Mouse (Mus musculus) gastrocnemius, postnatal 25 days (tissue): Measurements from ENCODE around the gene A4gnt. TPM values are rescaled to one million over a fixed set of nuclear protein-coding genes. Genes with fewer than 3 reads are reported as not detected.

Source experiments
- DNase-seq: peaks from one replicate; pipeline ENCODE4 v3.0.0; 2022
- total RNA-seq, 2 experiments: library from RNA; stranded (reverse); gene quantifications; 1 replicate in 1 of 2; 2 replicates in 1 of 2; pipeline ENCODE4 v1.2.3; 2021

The A4gnt gene
- total RNA-seq, 2 experiments from 2014 or later, result not detected

DNA sequence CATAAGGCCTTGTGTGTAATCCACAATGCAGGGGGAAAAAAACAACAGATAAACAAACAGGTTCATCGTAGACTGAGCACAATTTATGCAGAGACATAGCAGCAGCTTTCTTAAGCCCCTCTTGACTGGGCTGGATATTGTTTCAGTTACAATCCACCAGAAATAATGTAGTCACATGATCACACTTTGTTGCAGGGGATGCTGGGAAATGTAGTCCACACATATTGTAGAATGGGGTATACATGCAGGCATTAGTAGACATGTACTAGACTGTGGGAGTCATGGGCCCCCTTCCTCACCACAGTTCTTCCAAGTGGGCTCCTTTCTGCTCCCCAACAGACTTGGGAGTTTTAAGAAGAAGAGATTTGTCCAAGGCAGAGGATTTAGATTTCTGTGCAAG is 24.5 kb downstream of the A4gnt start:
- DNase-seq, result no peak

- DNase-seq, result no peak
Measured at GRCm38 (mm10) chr9:99637227-99637626, 24.9 kb downstream of the A4gnt start.

DNA sequence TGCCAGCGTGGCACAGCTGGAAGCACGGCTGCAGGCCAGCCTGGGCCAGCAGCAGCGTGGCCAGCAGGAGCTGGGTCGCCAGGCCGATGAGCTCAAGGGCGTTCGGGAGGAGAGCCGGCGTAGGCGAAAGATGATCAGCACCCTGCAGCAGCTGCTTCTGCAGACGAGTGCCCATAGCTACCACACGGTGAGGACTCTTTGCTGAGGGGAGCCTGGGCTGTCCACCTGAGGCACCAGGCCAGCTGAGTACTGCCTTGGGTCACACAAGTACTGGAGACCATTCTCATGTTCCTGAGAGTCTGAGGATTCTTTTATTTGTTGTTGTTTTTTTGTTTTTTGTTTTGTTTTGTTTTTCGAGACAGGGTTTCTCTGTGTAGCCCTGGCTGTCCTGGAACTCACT is 25.4 kb downstream of the A4gnt start:
- peak; percentile 43 for DNase-seq

GRCm38 (mm10) chr9:99639957-99640356 is 27.7 kb downstream of the A4gnt start:
- DNase-seq, result no peak

DNA sequence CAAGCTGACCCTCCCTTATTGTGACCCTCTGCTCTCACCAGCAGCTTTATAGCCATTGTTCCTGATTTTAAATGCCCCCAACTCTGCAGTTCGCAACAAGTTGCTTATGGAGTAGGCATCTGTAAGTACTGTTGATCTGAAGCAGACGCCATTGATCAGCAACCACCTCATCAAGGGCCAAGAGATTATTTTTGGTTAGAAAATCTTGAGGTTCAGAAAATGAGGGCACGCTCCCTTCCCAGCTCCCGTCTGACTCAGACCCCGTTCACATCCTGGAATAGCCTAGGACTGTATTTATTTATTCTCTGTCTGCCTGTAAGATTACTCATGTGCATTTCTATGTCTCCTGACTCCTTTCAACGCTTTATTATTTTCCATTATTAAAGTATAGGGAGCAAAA is 33.1 kb downstream of the A4gnt start:
- DNase-seq, result no peak

DNA sequence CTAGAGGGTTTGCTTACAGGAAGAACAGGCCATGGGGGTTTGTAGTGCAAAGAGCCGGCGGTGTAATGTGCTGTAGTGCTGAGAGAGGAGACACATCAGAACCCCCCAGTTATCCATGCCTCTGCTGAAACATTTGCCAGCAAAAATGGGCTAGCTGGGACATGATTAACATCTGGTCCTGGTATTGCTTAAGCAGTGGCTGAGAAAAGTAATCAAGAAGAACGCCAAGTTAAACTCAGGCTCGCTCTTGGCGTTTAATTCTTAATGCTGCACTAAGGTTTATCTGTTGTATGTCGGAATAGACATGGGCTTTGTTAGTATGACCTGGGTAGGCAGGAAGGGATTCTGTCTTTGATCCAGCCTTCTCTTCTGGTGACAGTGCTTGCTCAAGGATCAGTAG is 33.8 kb downstream of the A4gnt start:
- DNase-seq, result no peak

- no peak for DNase-seq
Measured at GRCm38 (mm10) chr9:99660756-99661155, 48.5 kb downstream of the A4gnt start.

DNA sequence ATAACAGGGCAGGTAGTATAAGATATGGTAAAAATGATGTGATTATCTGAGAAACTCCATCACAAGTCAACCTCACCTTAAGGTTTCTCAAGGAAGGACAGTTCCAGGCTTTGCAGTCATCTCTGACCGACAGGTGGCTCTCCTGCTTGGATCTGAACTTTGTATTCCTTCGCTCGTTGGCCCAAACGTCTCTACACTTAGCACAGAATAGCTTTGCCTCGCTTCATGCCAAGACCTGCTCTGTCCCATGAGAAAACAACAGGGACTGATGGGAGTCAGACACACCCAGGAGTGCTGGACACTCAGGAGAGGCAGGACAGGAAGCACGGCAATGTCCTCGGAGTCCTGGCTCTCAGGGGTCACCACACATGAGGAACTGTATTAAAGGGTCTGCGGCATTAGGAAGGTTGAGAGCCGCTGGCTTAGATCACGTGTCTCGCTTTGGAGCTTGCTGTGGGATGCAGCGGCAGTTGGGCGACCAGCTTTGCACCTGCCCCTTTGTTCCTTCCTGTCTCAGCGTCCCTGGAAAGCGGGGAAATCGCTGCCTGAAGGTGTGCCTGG is 49.4 kb downstream of the A4gnt start:
- no peak for DNase-seq

DNA sequence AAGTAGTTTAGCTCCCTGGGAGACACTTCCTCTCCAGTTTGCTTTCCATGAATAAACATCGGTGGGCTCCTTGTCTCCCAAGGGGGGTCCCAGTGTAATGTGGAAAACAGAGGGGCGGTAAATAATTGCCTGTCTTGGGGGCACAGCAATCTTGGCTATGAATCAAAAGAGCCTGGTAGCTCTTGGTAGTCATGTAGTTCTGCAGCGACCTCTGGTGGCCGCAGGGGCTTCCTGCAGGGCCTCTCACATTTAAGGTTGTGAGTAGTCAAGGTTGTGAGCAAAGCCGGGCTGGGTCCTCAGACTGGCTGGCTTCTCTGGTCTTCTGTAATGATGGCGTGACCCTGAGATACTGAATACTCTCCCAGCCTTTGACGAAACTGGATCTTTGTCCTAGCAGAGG is 50.1 kb downstream of the A4gnt start:
- DNase-seq, result no peak

DNA sequence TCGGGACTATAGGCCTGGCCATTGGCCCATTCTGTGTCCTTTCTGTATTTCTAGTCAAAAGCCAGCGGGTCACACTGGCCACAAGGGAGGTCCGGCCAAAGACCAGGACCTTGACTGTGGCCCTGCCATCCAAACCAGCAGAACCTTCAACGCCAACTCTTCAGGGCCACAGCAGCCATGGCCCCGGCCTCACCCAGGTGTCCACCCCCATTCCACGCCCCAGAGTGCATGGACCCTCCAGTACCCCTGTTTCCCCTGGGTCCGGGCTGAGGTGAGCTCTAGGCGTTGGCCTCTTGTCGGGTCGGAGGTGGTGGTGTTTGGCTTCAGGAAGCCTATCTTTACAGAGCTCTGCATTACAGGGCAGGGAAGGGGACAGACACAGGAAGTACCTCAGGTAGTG is 50.6 kb downstream of the A4gnt start:
- no peak for DNase-seq

DNA sequence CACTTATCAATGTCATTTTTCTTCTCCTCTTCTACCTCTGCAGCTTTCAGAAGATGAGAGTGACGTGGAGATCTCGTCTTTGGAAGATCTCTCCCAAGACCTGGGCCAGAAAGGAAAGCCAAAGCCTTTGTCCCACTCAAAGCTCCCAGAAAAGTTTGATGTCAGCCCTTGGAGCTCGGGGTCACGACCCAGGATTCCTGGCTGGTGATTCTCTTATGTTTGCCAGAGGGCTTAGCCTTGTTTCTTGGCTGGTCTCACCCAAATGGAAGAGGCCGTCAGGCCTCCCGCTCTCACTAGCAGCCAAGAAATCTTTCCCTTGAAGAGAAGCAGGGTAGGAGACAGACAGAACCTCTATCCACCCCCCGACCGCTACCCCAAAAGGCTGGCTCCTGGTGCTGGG is 55.3 kb downstream of the A4gnt start:
- DNase-seq, result peak; percentile 59

DNA sequence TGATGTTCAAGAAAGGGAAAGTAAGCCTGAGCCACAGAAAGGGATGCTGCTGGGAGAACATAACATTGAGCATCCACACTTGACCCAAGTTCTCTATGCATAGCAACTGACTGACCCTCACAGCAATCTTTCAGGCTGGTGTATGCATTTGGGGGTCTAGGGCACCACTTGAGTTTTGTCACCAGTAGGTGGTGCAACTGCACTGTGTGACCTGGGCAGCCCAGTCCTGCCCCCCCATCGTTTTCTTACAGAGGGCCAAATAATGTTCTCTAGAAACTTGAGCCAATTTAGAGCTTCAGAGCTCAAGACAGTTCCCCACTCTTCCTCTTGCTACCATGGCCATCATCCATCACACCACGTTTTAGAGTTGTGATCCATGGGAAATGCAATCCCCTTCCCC is 59.3 kb downstream of the A4gnt start:
- no peak for DNase-seq

Other genes with a start within 250 kb of the A4gnt start
- gene Mras, start 175.1 kb upstream of the A4gnt start, total RNA-seq, result 1 to 10 TPM; 4.1 to 6.8 TPM
- not detected for gene Nme9, start 161.0 kb upstream of the A4gnt start, total RNA-seq
- 10 to 100 TPM; 24.3 to 26.8 TPM for gene Armc8, start 43.6 kb upstream of the A4gnt start, total RNA-seq
- 1 to 10 TPM; 4.1 to 4.3 TPM for gene Dbr1, start 36.7 kb upstream of the A4gnt start, total RNA-seq
- 1 to 10 TPM; 1.9 to 2.0 TPM for gene Dzip1l, start 17.0 kb downstream of the A4gnt start, total RNA-seq
- not detected for gene Cldn18, start 104.8 kb downstream of the A4gnt start, total RNA-seq